Mouse (Mus musculus) stomach, embryonic 15.5 days (tissue): ENCODE data around the gene Zfhx3. TPM values are rescaled to one million over a fixed set of nuclear protein-coding genes. Genes with fewer than 3 reads are reported as not detected.

Experiments
- ATAC-seq: fragments of 200-750 bp; cut with Nextera tagmentation; 2 replicates; pipeline ENCODE4 v1.8.0; 2017; ENCODE audit warnings: low read depth, moderate number of reproducible peaks, moderate TSS enrichment; ENCODE audit not compliant: insufficient read depth, low FRiP score
- H3K27ac ChIP-seq: fragments of 300-500 bp; sonication (generic); 2 replicates; pipeline ENCODE4 v1.5.1; 2015; ENCODE audit warnings: mild to moderate bottlenecking, inconsistent platforms
- H3K27me3 ChIP-seq: fragments of 300-500 bp; sonication (generic); replicated peaks from 2 replicates; pipeline ENCODE4 v1.6.1; 2015; ENCODE audit warnings: inconsistent platforms
- H3K36me3 ChIP-seq: fragments of 300-500 bp; sonication (generic); 2 replicates; pipeline ENCODE4 v1.6.1; 2015; ENCODE audit warnings: inconsistent platforms
- H3K4me1 ChIP-seq: fragments of 300-500 bp; sonication (generic); 2 replicates; pipeline ENCODE4 v1.6.1; 2015; ENCODE audit warnings: inconsistent platforms
- H3K4me2 ChIP-seq: fragments of 300-500 bp; sonication (generic); 2 replicates; pipeline ENCODE4 v1.6.1; 2015; ENCODE audit warnings: mild to moderate bottlenecking, inconsistent platforms
- H3K4me3 ChIP-seq: fragments of 300-500 bp; sonication (generic); replicated peaks from 2 replicates; pipeline ENCODE4 v1.5.1; 2015; ENCODE audit warnings: inconsistent platforms
- H3K9ac ChIP-seq: fragments of 300-500 bp; sonication (generic); 2 replicates; pipeline ENCODE4 v1.6.1; 2015; ENCODE audit warnings: inconsistent platforms
- H3K9me3 ChIP-seq: fragments of 300-500 bp; sonication (generic); 2 replicates; pipeline ENCODE4 v1.6.1; 2016; ENCODE audit warnings: inconsistent platforms
- WGBS: fragments of 180-500 bp; shearing (Covaris S2); methylation state at CpG from one replicate; pipeline ENCODE4 v1.1.7; 2015; 5-methylcytosine and 5-hydroxymethylcytosine counted together
- polyA plus RNA-seq: library from polyadenylated mRNA; unstranded; fragments of >200 nt; fragmentation: Nextera tagmentation; extraction: Ambion mirVana; gene quantifications from 2 replicates; pipeline ENCODE4 v1.2.1, GENCODE M21; 2015

The Zfhx3 gene
- polyA plus RNA-seq, 1 experiment from 2014 or later: 12.9 TPM

GRCm38 (mm10) chr8:108910843-108911242 lies 968.4 kb downstream of the Zfhx3 start:
- H3K27ac ChIP-seq: peak overlapping the region; percentile 65; the same call in 1 of the 2 replicates
- no peak overlapping the region for H3K4me3 ChIP-seq
- H3K36me3 ChIP-seq: 0 out of 2 replicates have a peak, but pooled peaks cover 2% of the 10 kb centered on the region
- no peaks in the 10 kb centered on the region for H3K9me3 ChIP-seq
- WGBS: 73% methylated on average over 12 of the region's 12 CpGs
- no peak for ATAC-seq
- H3K4me1 ChIP-seq: peaks cover 15% of the 10 kb centered on the region
- no peaks in the 10 kb centered on the region for H3K27me3 ChIP-seq
- H3K4me2 ChIP-seq: no peak overlapping the region
- H3K9ac ChIP-seq: no peak overlapping the region

GRCm38 (mm10) chr8:108911511-108911910 lies 969.1 kb downstream of the Zfhx3 start:
- Histone ChIP-seq H3K9ac (no peak overlapping the region), H3K36me3 (0 out of 2 replicates have a peak, but pooled peaks cover 2% of the 10 kb centered on the region), H3K4me3 (no peak overlapping the region), H3K9me3 (no peaks in the 10 kb centered on the region), H3K4me2 (no peak overlapping the region), H3K27me3 (no peaks in the 10 kb centered on the region), H3K27ac (no peak overlapping the region), H3K4me1 (peaks cover 12% of the 10 kb centered on the region)
- WGBS: 8% methylated on average over 6 of the region's 6 CpGs
- no peak for ATAC-seq

GRCm38 (mm10) chr8:108912998-108913397 lies 970.6 kb downstream of the Zfhx3 start:
- WGBS: 91% methylated on average over 7 of the region's 7 CpGs

GRCm38 (mm10) chr8:108915425-108915824 lies 973.0 kb downstream of the Zfhx3 start:
- H3K9me3 ChIP-seq: no peaks in the 10 kb centered on the region
- H3K27me3 ChIP-seq: no peaks in the 10 kb centered on the region
- H3K27ac ChIP-seq: peak overlapping the region; percentile 86
- WGBS: 9% methylated on average over 6 of the region's 6 CpGs
- H3K9ac ChIP-seq: no peak overlapping the region
- H3K36me3 ChIP-seq: 0 out of 2 replicates have a peak, but pooled peaks cover 2% of the 10 kb centered on the region
- H3K4me1 ChIP-seq: peaks cover 10% of the 10 kb centered on the region
- peak overlapping the region; percentile 10; the same call in 1 of the 2 replicates for H3K4me2 ChIP-seq
- ATAC-seq: peak; percentile 63; the same call in 1 of the 2 replicates
- H3K4me3 ChIP-seq: no peak overlapping the region

More at GRCm38 (mm10) chr8:108912998-108913397, 970.6 kb downstream of the Zfhx3 start:
- no peaks in the 10 kb centered on the region for H3K27me3 ChIP-seq
- H3K9me3 ChIP-seq: no peaks in the 10 kb centered on the region
- peaks cover 10% of the 10 kb centered on the region for H3K4me1 ChIP-seq
- no peak overlapping the region for H3K27ac ChIP-seq
- H3K9ac ChIP-seq: no peak overlapping the region
- H3K4me2 ChIP-seq: no peak overlapping the region
- no peak overlapping the region for H3K4me3 ChIP-seq
- ATAC-seq: no peak
- 0 out of 2 replicates have a peak, but pooled peaks cover 2% of the 10 kb centered on the region for H3K36me3 ChIP-seq

- Histone ChIP-seq H3K9me3 (no peaks in the 10 kb centered on the region), H3K36me3 (0 out of 2 replicates have a peak, but pooled peaks cover 2% of the 10 kb centered on the region), H3K9ac (no peak overlapping the region), H3K27ac (peak overlapping the region; percentile 86), H3K4me2 (peak overlapping the region; percentile 27; the same call in 1 of the 2 replicates), H3K4me3 (no peak overlapping the region), H3K4me1 (peaks cover 10% of the 10 kb centered on the region), H3K27me3 (no peaks in the 10 kb centered on the region)
- ATAC-seq: peak; percentile 36; the same call in 1 of the 2 replicates
- 13% methylated on average over 6 of the region's 6 CpGs for WGBS
These were observed 973.4 kb downstream of the Zfhx3 start for GRCm38 (mm10) chr8:108915876-108916275.

- WGBS: 93% methylated on average over 7 of the region's 7 CpGs
- H3K4me1 ChIP-seq: peaks cover 8% of the 10 kb centered on the region
- H3K9me3 ChIP-seq: no peaks in the 10 kb centered on the region
- H3K27ac ChIP-seq: no peak overlapping the region
- H3K9ac ChIP-seq: no peak overlapping the region
- ATAC-seq: no peak
- H3K4me2 ChIP-seq: no peak overlapping the region
- no peaks in the 10 kb centered on the region for H3K27me3 ChIP-seq
- H3K4me3 ChIP-seq: no peak overlapping the region
- H3K36me3 ChIP-seq: no peaks in the 10 kb centered on the region
These were observed 977.7 kb downstream of the Zfhx3 start for GRCm38 (mm10) chr8:108920151-108920550.

GRCm38 (mm10) chr8:108923161-108923560 lies 980.7 kb downstream of the Zfhx3 start:
- no peak overlapping the region for H3K4me2 ChIP-seq
- no peaks in the 10 kb centered on the region for H3K9me3 ChIP-seq
- 92% methylated on average over 6 of the region's 6 CpGs for WGBS
- no peaks in the 10 kb centered on the region for H3K36me3 ChIP-seq
- no peaks in the 10 kb centered on the region for H3K4me1 ChIP-seq
- H3K9ac ChIP-seq: no peak overlapping the region
- no peak overlapping the region for H3K27ac ChIP-seq
- no peak for ATAC-seq
- H3K27me3 ChIP-seq: no peaks in the 10 kb centered on the region
- no peak overlapping the region for H3K4me3 ChIP-seq

- no peak overlapping the region for H3K4me3 ChIP-seq
- ATAC-seq: no peak
- H3K9ac ChIP-seq: no peak overlapping the region
- H3K9me3 ChIP-seq: no peaks in the 10 kb centered on the region
- H3K36me3 ChIP-seq: no peaks in the 10 kb centered on the region
- H3K27ac ChIP-seq: no peak overlapping the region
- 88% methylated on average over 9 of the region's 9 CpGs for WGBS
- H3K4me2 ChIP-seq: no peak overlapping the region
- H3K27me3 ChIP-seq: no peaks in the 10 kb centered on the region
- H3K4me1 ChIP-seq: no peaks in the 10 kb centered on the region
These were observed 982.1 kb downstream of the Zfhx3 start for GRCm38 (mm10) chr8:108924526-108924925.

- Histone ChIP-seq H3K27me3 (no peaks in the 10 kb centered on the region), H3K4me2 (no peak overlapping the region), H3K4me3 (no peak overlapping the region), H3K4me1 (no peaks in the 10 kb centered on the region), H3K36me3 (no peaks in the 10 kb centered on the region), H3K9me3 (no peaks in the 10 kb centered on the region), H3K27ac (no peak overlapping the region), H3K9ac (no peak overlapping the region)
- ATAC-seq: no peak
- 73% methylated on average over 11 of the region's 11 CpGs for WGBS
These were observed 983.7 kb downstream of the Zfhx3 start for GRCm38 (mm10) chr8:108926106-108926505.

GRCm38 (mm10) chr8:108930635-108931034 lies 988.2 kb downstream of the Zfhx3 start:
- 59% methylated on average over 5 of the region's 5 CpGs for WGBS
- Histone ChIP-seq H3K4me1 (peaks cover 3% of the 10 kb centered on the region; the same call in 1 of the 2 replicates), H3K9me3 (no peaks in the 10 kb centered on the region), H3K9ac (no peak overlapping the region), H3K27ac (no peak overlapping the region), H3K4me3 (no peak overlapping the region), H3K27me3 (no peaks in the 10 kb centered on the region), H3K36me3 (peaks cover 9% of the 10 kb centered on the region; the same call in 1 of the 2 replicates), H3K4me2 (no peak overlapping the region)
- no peak for ATAC-seq

GRCm38 (mm10) chr8:108931837-108932236 lies 989.4 kb downstream of the Zfhx3 start:
- Histone ChIP-seq H3K27me3 (no peaks in the 10 kb centered on the region), H3K27ac (no peak overlapping the region), H3K4me1 (peaks cover 3% of the 10 kb centered on the region; the same call in 1 of the 2 replicates), H3K9me3 (no peaks in the 10 kb centered on the region), H3K4me2 (0 out of 2 replicates have a peak overlapping the region, but pooled peaks have one; percentile 22), H3K36me3 (peaks cover 15% of the 10 kb centered on the region; the same call in 1 of the 2 replicates), H3K9ac (no peak overlapping the region), H3K4me3 (no peak overlapping the region)
- 48% methylated on average over 13 of the region's 13 CpGs for WGBS
- no peak for ATAC-seq

- ATAC-seq: no peak
These were observed 990.3 kb downstream of the Zfhx3 start for GRCm38 (mm10) chr8:108932729-108933128.

More at GRCm38 (mm10) chr8:108932729-108933128, 990.3 kb downstream of the Zfhx3 start:
- Histone ChIP-seq H3K9me3 (no peaks in the 10 kb centered on the region), H3K4me3 (no peak overlapping the region), H3K36me3 (peaks cover 15% of the 10 kb centered on the region; the same call in 1 of the 2 replicates), H3K27me3 (no peaks in the 10 kb centered on the region), H3K4me2 (no peak overlapping the region), H3K27ac (no peak overlapping the region), H3K9ac (no peak overlapping the region), H3K4me1 (peaks cover 3% of the 10 kb centered on the region; the same call in 1 of the 2 replicates)
- 82% methylated on average over 9 of the region's 9 CpGs for WGBS
